Mouse (Mus musculus): ENCODE results near the gene Akain1.

DNA sequence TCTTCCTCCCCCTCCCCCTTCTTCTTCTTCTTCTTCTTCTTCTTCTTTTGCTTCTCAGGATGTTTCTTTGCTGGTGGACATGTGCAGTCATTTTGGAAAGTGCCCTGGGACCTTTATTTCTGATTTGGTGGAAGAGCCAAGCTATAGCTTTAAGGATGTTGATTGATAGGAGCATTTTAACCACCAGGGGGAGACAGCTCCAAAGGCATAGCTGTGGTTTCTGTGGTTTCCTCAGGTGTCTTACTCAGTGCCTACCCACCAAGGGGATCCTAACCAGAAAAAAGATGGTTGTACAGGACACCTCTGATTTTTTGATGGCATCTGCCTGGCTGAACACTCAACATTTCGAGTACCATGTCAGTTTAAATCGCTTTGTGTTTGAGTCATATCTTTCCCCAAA lies 56.4 kb downstream of the Akain1 start:
- no peak for TF ChIP-seq POLR2A (IDR thresholded peaks at IDR 0.05; ENCODE audit: insufficient read depth, low read depth, low read length)
- TF ChIP-seq CTCF (IDR thresholded peaks at IDR 0.05; ENCODE audit: insufficient read depth, low read depth, low read length), result no peak
